Mouse (Mus musculus) neural tube, embryonic 14.5 days (tissue): Measurements from ENCODE around the gene Myo18a. TPM values are rescaled to one million over a fixed set of nuclear protein-coding genes. Genes with fewer than 3 reads are reported as not detected.

Experiments used
- ATAC-seq: fragments of 200-750 bp; cut with Nextera tagmentation; 2 replicates; pipeline ENCODE4 v1.8.0; 2017; ENCODE audit warnings: low read depth, mild to moderate bottlenecking, moderate TSS enrichment, moderate library complexity
- H3K27ac ChIP-seq: fragments of 300-500 bp; sonication (generic); 2 replicates; pipeline ENCODE4 v1.5.1; 2014; ENCODE audit warnings: low read depth, mild to moderate bottlenecking, control low read depth, low read length, moderate library complexity, mixed read lengths
- H3K27me3 ChIP-seq: fragments of 300-500 bp; sonication (generic); 2 replicates; pipeline ENCODE4 v1.6.1; 2014; ENCODE audit warnings: low read length; ENCODE audit not compliant: control insufficient read depth, insufficient read depth
- H3K36me3 ChIP-seq: fragments of 300-500 bp; sonication (generic); 2 replicates; pipeline ENCODE4 v1.6.1; 2014; ENCODE audit warnings: low read length, mixed read lengths; ENCODE audit not compliant: control insufficient read depth, insufficient read depth
- H3K4me1 ChIP-seq: fragments of 300-500 bp; sonication (generic); 2 replicates; pipeline ENCODE4 v1.6.1; 2014; ENCODE audit warnings: low read length; ENCODE audit not compliant: control insufficient read depth, insufficient read depth
- H3K4me2 ChIP-seq: fragments of 300-500 bp; sonication (generic); 2 replicates; pipeline ENCODE4 v1.6.1; 2014; ENCODE audit warnings: mild to moderate bottlenecking, low read depth, low read length, control low read depth
- H3K4me3 ChIP-seq: fragments of 300-500 bp; sonication (generic); 2 replicates; pipeline ENCODE4 v1.5.1; 2014; ENCODE audit warnings: low read depth, low read length, control low read depth, mixed read lengths
- H3K9ac ChIP-seq: fragments of 300-500 bp; sonication (generic); replicated peaks from 2 replicates; pipeline ENCODE4 v1.6.1; 2014; ENCODE audit warnings: low read depth, mild to moderate bottlenecking, control low read depth, low read length, mixed read lengths
- H3K9me3 ChIP-seq: fragments of 300-500 bp; sonication (generic); 2 replicates; pipeline ENCODE4 v1.6.1; 2016; ENCODE audit warnings: low read length; ENCODE audit not compliant: control insufficient read depth
- WGBS: fragments of 180-500 bp; shearing (Covaris S2); extraction: QIAGEN DNeasy Blood & Tissue Kit; methylation state at CpG from one replicate; pipeline ENCODE4 v1.1.7; 2014; 5-methylcytosine and 5-hydroxymethylcytosine counted together
- polyA plus RNA-seq: library from polyadenylated mRNA; unstranded; fragments of >200 nt; fragmentation: Nextera tagmentation; extraction: Ambion mirVana; gene quantifications from 2 replicates; pipeline ENCODE4 v1.2.1, GENCODE M21; 2014

Gene Myo18a
- 35.7 and 42.6 TPM in 2 replicates for polyA plus RNA-seq

DNA sequence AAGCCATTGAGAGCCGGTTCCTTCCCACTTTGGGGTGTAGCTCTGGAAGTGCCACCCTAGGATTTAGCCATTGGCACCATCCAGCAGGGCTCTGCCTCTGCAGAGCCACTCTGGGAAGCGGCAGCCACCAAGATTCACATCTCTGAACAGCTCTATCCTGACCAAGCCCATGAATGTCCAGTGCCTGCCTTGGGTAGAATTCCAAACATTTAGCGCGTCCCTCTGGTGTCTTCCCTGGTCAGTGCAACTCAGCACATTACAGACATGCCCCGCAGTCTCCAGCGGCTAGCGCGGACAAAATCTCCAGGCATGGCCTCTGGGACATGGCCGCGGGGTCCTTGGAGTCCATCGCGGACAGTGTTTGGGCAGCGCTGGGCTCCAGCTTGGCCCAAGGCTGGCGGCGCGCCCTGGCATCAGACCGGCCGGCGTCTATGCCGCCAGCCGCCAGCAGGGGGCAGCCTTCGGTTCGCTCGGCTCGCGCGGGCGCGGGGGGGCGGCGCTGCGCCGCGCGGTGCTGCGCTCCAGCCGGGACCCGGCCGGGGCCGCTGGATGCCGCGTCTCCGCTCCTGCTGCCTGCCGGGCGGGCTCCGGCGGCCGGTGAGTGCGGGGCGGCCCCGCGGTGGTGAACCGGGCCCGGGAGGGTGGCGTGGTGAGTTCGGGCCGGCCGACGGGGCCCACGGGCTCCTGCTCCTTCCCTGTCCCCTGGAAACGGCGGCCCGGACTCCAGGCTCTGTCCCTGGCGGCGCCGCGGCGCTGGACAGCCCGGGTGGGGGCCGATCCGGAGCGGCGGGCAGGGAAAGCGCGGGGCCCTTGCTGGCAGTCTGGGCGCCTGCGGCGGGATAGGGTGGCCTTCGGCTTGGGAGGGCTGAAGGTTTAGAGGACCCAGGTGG lies at the start of gene Myo18a:
TSS of gene Myo18a (plus strand) at position 464 of the 890 bp plus-strand sequence.
- Histone ChIP-seq H3K27ac (peak within 1 kb of the TSS; percentile 93), H3K9ac (peak within 1 kb of the TSS; percentile 98), H3K4me2 (peak within 1 kb of the TSS; percentile 92), H3K36me3 (no peaks in the 10 kb centered on the region), H3K4me3 (peak within 1 kb of the TSS; percentile 98), H3K9me3 (no peaks in the 10 kb centered on the region), H3K27me3 (no peaks in the 10 kb centered on the region), H3K4me1 (peaks cover 35% of the 10 kb centered on the region)
- peak; percentile 87 for ATAC-seq
- WGBS: 2% methylated on average over 75 of the region's 79 CpGs

DNA sequence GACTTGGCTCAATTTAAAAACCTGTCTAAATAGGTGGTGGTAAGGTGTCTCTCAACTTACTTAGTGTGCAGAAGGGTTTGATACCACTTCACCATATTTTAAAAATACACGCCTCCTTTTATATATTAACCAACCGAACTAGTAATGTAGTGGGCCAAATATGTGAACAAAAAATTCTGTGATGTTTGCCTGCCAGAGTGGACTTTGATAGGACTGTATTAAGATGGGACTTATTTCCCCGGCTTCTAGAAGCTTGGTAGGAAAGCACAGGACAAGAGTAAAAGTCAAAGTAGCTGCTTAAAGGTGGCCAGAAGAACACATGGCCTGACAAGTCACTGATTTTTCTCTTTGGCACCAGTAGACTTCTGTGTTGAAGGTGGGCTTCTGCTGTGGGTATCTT lies 49.3 kb upstream of the Myo18a start:
- H3K27me3 ChIP-seq: no peaks in the 10 kb centered on the region
- no peak overlapping the region for H3K4me3 ChIP-seq
- no peaks in the 10 kb centered on the region for H3K4me1 ChIP-seq
- no peak overlapping the region for H3K4me2 ChIP-seq
- no peaks in the 10 kb centered on the region for H3K9me3 ChIP-seq
- no peak for ATAC-seq
- no peak overlapping the region for H3K9ac ChIP-seq
- no peak overlapping the region for H3K27ac ChIP-seq
- 98% methylated on average over 3 of the region's 3 CpGs for WGBS
- H3K36me3 ChIP-seq: 0 out of 2 replicates have a peak, but pooled peaks cover 5% of the 10 kb centered on the region

GRCm38 (mm10) chr11:77719055-77719454 lies 44.0 kb upstream of the Myo18a start:
- Histone ChIP-seq H3K4me2 (no peak overlapping the region), H3K36me3 (no peaks in the 10 kb centered on the region), H3K27ac (no peak overlapping the region), H3K4me3 (no peak overlapping the region), H3K9me3 (no peaks in the 10 kb centered on the region), H3K4me1 (no peaks in the 10 kb centered on the region), H3K27me3 (no peaks in the 10 kb centered on the region), H3K9ac (no peak overlapping the region)
- whole genome bisulfite sequencing: 97% methylated on average over 2 of the region's 2 CpGs
- ATAC-seq: no peak

GRCm38 (mm10) chr11:77721389-77721788 lies 41.7 kb upstream of the Myo18a start:
- Histone ChIP-seq H3K9me3 (no peaks in the 10 kb centered on the region), H3K27ac (no peak overlapping the region), H3K36me3 (no peaks in the 10 kb centered on the region), H3K27me3 (no peaks in the 10 kb centered on the region), H3K9ac (no peak overlapping the region), H3K4me1 (no peaks in the 10 kb centered on the region), H3K4me3 (no peak overlapping the region), H3K4me2 (no peak overlapping the region)
- 92% methylated on average over 4 of the region's 4 CpGs for WGBS
- ATAC-seq: no peak

- Histone ChIP-seq H3K36me3 (no peaks in the 10 kb centered on the region), H3K9me3 (no peaks in the 10 kb centered on the region), H3K4me3 (no peak overlapping the region), H3K4me1 (no peaks in the 10 kb centered on the region), H3K27me3 (no peaks in the 10 kb centered on the region), H3K9ac (no peak overlapping the region), H3K4me2 (no peak overlapping the region), H3K27ac (no peak overlapping the region)
- no peak for ATAC-seq
- WGBS: 69% methylated on average over 7 of the region's 7 CpGs
Observed at GRCm38 (mm10) chr11:77724766-77725165, 38.3 kb upstream of the Myo18a start.

DNA sequence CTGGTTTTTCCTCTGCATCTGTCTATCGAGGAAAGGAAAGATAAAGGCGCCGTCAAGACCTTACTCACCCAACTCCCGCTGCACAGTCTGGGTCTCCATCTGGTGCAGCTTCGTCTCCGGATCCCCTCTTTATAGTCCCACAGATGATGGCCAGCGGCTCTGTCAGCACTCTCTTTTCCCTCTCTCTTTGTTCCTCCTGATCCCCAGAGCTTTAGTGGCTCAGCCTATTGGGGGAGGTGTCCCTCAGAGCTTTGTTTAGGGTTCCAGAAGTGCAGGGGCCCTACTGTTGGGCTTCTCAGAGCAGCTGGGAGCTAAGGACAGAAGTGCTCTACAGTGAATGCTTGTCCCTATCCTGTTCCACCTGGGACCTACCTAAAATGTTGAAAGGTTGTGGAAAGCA lies 37.9 kb upstream of the Myo18a start, which contains the start of gene Cryba1:
TSS of gene Cryba1 (minus strand) at position 101 of the 400 bp plus-strand sequence.
- Histone ChIP-seq H3K27ac (no peak within 1 kb of the TSS), H3K9me3 (no peaks in the 10 kb centered on the region), H3K4me1 (no peaks in the 10 kb centered on the region), H3K4me3 (no peak within 1 kb of the TSS), H3K4me2 (no peak within 1 kb of the TSS), H3K27me3 (no peaks in the 10 kb centered on the region), H3K9ac (no peak within 1 kb of the TSS), H3K36me3 (no peaks in the 10 kb centered on the region)
- no peak for ATAC-seq
- WGBS: 38% methylated on average over 7 of the region's 7 CpGs

DNA sequence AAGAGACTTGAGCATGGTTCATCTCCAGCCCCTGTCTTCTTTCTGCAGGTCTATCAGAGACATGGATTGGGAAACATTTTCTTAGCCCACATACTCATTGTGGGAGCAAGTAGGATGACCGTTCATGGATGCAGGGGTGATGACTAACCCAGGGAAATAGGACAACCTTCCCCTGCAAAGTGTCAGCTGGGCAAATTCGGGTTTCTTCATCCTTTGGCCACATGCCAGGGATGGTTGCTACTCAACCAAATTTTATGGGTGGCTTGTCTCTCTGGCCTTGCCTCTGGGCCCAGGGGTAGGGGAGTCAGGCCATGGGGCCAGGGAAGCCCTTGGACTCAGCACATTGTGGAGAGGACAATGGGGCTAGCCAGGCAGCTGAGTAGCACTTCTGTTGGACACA lies 34.5 kb upstream of the Myo18a start:
- Histone ChIP-seq H3K4me3 (no peak overlapping the region), H3K27me3 (no peaks in the 10 kb centered on the region), H3K9me3 (no peaks in the 10 kb centered on the region), H3K4me2 (no peak overlapping the region), H3K9ac (no peak overlapping the region), H3K27ac (no peak overlapping the region), H3K36me3 (no peaks in the 10 kb centered on the region), H3K4me1 (no peaks in the 10 kb centered on the region)
- no peak for ATAC-seq
- 49% methylated on average over 2 of the region's 2 CpGs for WGBS

DNA sequence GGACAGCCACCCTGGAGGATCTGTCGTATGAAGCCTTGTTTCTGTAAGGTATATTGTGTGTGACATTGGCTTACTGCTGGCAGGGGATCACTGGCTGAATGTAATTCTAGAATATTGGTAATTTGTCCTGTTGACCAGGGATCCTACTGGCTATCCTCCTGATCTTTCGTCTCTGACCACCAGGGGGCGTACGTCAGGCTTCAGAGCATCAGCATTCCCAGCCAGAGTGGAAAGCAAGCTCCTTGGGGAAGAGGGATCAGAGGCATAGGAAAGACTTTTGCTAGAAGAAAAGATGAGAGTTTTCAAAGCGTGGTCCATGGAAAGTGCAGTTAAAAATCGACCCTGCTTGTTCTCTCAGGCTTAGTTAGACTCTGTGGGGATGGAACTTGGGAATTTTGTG lies 25.8 kb upstream of the Myo18a start:
- no peak overlapping the region for H3K9ac ChIP-seq
- H3K27me3 ChIP-seq: no peaks in the 10 kb centered on the region
- no peaks in the 10 kb centered on the region for H3K4me1 ChIP-seq
- no peaks in the 10 kb centered on the region for H3K9me3 ChIP-seq
- no peak overlapping the region for H3K4me3 ChIP-seq
- no peaks in the 10 kb centered on the region for H3K36me3 ChIP-seq
- no peak overlapping the region for H3K4me2 ChIP-seq
- no peak overlapping the region for H3K27ac ChIP-seq
- WGBS: 2% methylated on average over 6 of the region's 6 CpGs
- no peak; the same call in 1 of the 2 replicates for ATAC-seq

DNA sequence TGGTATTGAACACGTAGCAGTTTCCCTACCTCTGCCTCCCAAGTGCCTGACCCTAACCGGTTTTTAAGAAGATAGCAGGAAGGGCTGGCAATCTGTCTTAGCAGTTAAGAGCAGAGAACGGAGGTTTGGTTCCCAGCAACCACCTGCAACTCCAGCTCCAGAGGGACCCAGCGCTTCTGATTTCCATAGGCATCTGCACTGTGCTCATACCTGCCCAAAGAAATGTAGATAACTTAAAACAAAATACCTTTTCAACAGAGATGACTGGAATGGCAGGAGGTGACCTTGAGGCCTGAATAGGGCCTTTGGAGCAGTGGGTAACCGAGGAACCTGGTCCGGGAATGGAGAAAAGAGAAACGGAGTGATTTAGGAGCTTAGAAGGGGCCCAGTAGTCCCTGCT lies 24.5 kb upstream of the Myo18a start:
- Histone ChIP-seq H3K9ac (no peak overlapping the region), H3K27ac (no peak overlapping the region), H3K36me3 (no peaks in the 10 kb centered on the region), H3K4me3 (no peak overlapping the region), H3K27me3 (no peaks in the 10 kb centered on the region), H3K9me3 (no peaks in the 10 kb centered on the region), H3K4me2 (no peak overlapping the region), H3K4me1 (no peaks in the 10 kb centered on the region)
- ATAC-seq: no peak
- 47% methylated on average over 7 of the region's 7 CpGs for WGBS
